Mouse (Mus musculus) embryo, embryonic 10 days (tissue): ENCODE measurements around the gene Npas2.

Source experiments
- DNase-seq: peaks from one replicate; pipeline ENCODE4 v3.0.0-alpha.2; 2015; ENCODE audit warnings: low spot score

Gene Npas2

GRCm38 (mm10) chr1:39335561-39336196 is 142.1 kb downstream of the Npas2 start:
- peak; percentile 14 for DNase-seq

GRCm38 (mm10) chr1:39336788-39337187 is 143.3 kb downstream of the Npas2 start:
- no peak for DNase-seq

- DNase-seq, result no peak
Measured at GRCm38 (mm10) chr1:39338831-39339230, 145.3 kb downstream of the Npas2 start.

- no peak for DNase-seq
Measured at GRCm38 (mm10) chr1:39339455-39339854, 145.9 kb downstream of the Npas2 start.

- DNase-seq, result no peak
Measured at GRCm38 (mm10) chr1:39340156-39340555, 146.6 kb downstream of the Npas2 start.

GRCm38 (mm10) chr1:39340647-39341046 is 147.1 kb downstream of the Npas2 start:
- DNase-seq, result peak; percentile 72

GRCm38 (mm10) chr1:39341807-39342206 is 148.3 kb downstream of the Npas2 start:
- DNase-seq, result no peak

GRCm38 (mm10) chr1:39343242-39343641 is 149.7 kb downstream of the Npas2 start:
- DNase-seq, result no peak

GRCm38 (mm10) chr1:39344981-39345600 is 151.6 kb downstream of the Npas2 start:
- DNase-seq, result peak; percentile 45

GRCm38 (mm10) chr1:39349001-39349400 is 155.5 kb downstream of the Npas2 start:
- DNase-seq, result no peak

- no peak for DNase-seq
Measured at GRCm38 (mm10) chr1:39349427-39349826, 155.9 kb downstream of the Npas2 start.

GRCm38 (mm10) chr1:39361754-39362514 is 168.4 kb downstream of the Npas2 start:
- DNase-seq, result no peak

GRCm38 (mm10) chr1:39362515-39362893 is 169.0 kb downstream of the Npas2 start:
- no peak for DNase-seq

- DNase-seq, result no peak
Measured at GRCm38 (mm10) chr1:39365562-39365961, 172.0 kb downstream of the Npas2 start.

GRCm38 (mm10) chr1:39367045-39367444 is 173.5 kb downstream of the Npas2 start:
- DNase-seq, result no peak

- peak; percentile 98 for DNase-seq
Measured at GRCm38 (mm10) chr1:39367601-39368266, 174.2 kb downstream of the Npas2 start, which contains the start of gene Rpl31. Gene Rpl31, plus strand, starts transcription at chr1:39367842.

- no peak for DNase-seq
Measured at GRCm38 (mm10) chr1:39368267-39368841, 174.8 kb downstream of the Npas2 start.

GRCm38 (mm10) chr1:39370431-39370830 is 176.9 kb downstream of the Npas2 start:
- DNase-seq, result no peak

GRCm38 (mm10) chr1:39372220-39372843 is 178.8 kb downstream of the Npas2 start:
- DNase-seq, result no peak

- DNase-seq, result no peak
Measured at GRCm38 (mm10) chr1:39373378-39373777, 179.8 kb downstream of the Npas2 start.

GRCm38 (mm10) chr1:39374231-39374809 is 180.8 kb downstream of the Npas2 start:
- no peak for DNase-seq
